Mouse (Mus musculus): ENCODE results near the gene Rbms3.

GRCm38 (mm10) chr9:116644616-116645015 lies 985.1 kb downstream of the Rbms3 start:
- TF ChIP-seq CTCF (conservative IDR thresholded peaks at IDR 0.05; ENCODE audit: insufficient read depth, insufficient read length, low read depth, low read length): no peak
- TF ChIP-seq POLR2A (IDR thresholded peaks at IDR 0.05; ENCODE audit: low read depth, low read length): no peak
